Mouse (Mus musculus) erythroblast, embryonic 14.5 days (primary cell): ENCODE measurements around the gene Dnm1.

Experiments
- GATA1 ChIP-seq: IDR thresholded peaks from 2 replicates; pipeline ENCODE4 v1.6.1; 2012; ENCODE audit warnings: low read length, inconsistent platforms, mixed read lengths
- TAL1 ChIP-seq: IDR thresholded peaks from 3 replicates; pipeline ENCODE4 v1.6.1; 2012; ENCODE audit warnings: low read length, inconsistent platforms, mixed read lengths

- TF ChIP-seq TAL1 (no peak), GATA1 (no peak)
Observed at GRCm38 (mm10) chr2:32394973-32395372, 41.8 kb upstream of the Dnm1 start.
